Mouse (Mus musculus) erythroblast, embryonic 14.5 days (primary cell): ENCODE measurements around the gene Daam1. TPM values are rescaled to one million over a fixed set of nuclear protein-coding genes. Genes with fewer than 3 reads are reported as not detected.

ENCODE experiments used
- H3K27me3 ChIP-seq: 2 replicates; pipeline ENCODE4 v1.6.1; 2012; ENCODE audit warnings: inconsistent platforms; ENCODE audit not compliant: control insufficient read depth
- H3K36me3 ChIP-seq: 2 replicates; pipeline ENCODE4 v1.6.1; 2012; ENCODE audit warnings: mild to moderate bottlenecking, inconsistent platforms; ENCODE audit not compliant: control insufficient read depth
- H3K4me1 ChIP-seq: 2 replicates; pipeline ENCODE4 v1.6.1; 2012; ENCODE audit warnings: inconsistent platforms; ENCODE audit not compliant: control insufficient read depth
- H3K4me3 ChIP-seq: replicated peaks from 2 replicates; pipeline ENCODE3; 2012; ENCODE audit warnings: moderate library complexity, mild to moderate bottlenecking, inconsistent platforms
- H3K9me3 ChIP-seq: 2 replicates; pipeline ENCODE4 v1.6.1; 2012; ENCODE audit warnings: low read length, inconsistent platforms, mixed read lengths; ENCODE audit not compliant: control insufficient read depth
- GATA1 ChIP-seq: IDR thresholded peaks from 2 replicates; pipeline ENCODE4 v1.6.1; 2012; ENCODE audit warnings: low read length, inconsistent platforms, mixed read lengths
- TAL1 ChIP-seq: IDR thresholded peaks from 3 replicates; pipeline ENCODE4 v1.6.1; 2012; ENCODE audit warnings: low read length, inconsistent platforms, mixed read lengths
- polyA plus RNA-seq: library from polyadenylated mRNA; stranded (reverse); fragments of >175 nt; gene quantifications from 2 replicates; pipeline ENCODE4 v1.2.3, GENCODE M21; 2012

Gene Daam1
- polyA plus RNA-seq, 1 experiment = 2.2 TPM

GRCm38 (mm10) chr12:71972126-71972525 is 141.2 kb downstream of the Daam1 start:
- H3K27me3 ChIP-seq = no peaks in the 10 kb centered on the region
- no peak overlapping the region for H3K4me3 ChIP-seq
- H3K4me1 ChIP-seq = peaks cover 16% of the 10 kb centered on the region
- H3K9me3 ChIP-seq = no peaks in the 10 kb centered on the region
- peaks cover 92% of the 10 kb centered on the region for H3K36me3 ChIP-seq
- no peak for TF ChIP-seq TAL1
- no peak for TF ChIP-seq GATA1

DNA sequence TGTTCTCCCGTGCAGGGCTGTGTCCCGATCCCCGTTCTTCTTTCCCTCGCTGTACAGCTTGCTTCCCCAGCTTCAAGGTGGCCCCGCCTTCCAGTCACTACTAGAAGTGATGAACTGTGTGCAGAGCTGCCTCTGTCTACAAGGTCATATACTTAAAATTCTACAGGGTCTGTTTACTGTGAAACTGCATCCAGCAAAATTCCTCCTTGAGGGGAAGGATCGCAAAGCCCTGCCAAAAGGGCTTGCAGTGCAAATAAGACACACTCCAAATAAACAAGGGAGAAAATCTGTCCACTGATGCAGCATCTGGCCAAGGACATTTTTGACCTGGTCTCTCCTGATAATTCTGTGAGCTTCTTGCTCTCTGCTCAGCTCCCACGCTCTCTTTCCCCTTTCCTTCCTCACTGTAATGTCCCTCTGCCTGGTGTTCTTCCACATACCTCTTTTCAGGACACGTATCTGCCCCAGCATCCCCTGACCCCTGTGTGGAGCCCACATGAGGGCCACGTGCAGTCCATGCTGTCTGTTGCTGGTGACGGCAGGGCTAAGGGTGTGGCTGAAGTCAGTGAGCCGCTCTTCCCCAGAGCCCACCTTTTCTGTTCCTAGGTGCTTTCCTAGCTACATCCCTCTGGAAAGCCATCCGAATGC is 141.9 kb downstream of the Daam1 start:
- TF ChIP-seq GATA1 (no peak), TAL1 (no peak)
- H3K9me3 ChIP-seq = no peaks in the 10 kb centered on the region
- peaks cover 96% of the 10 kb centered on the region for H3K36me3 ChIP-seq
- no peak overlapping the region for H3K4me3 ChIP-seq
- H3K27me3 ChIP-seq = no peaks in the 10 kb centered on the region
- peaks cover 21% of the 10 kb centered on the region for H3K4me1 ChIP-seq

GRCm38 (mm10) chr12:71973577-71973976 is 142.7 kb downstream of the Daam1 start:
- Histone ChIP-seq H3K4me1 (peaks cover 27% of the 10 kb centered on the region), H3K27me3 (no peaks in the 10 kb centered on the region), H3K4me3 (no peak overlapping the region), H3K36me3 (peaks cover 96% of the 10 kb centered on the region), H3K9me3 (no peaks in the 10 kb centered on the region)
- no peak for TF ChIP-seq GATA1
- no peak for TF ChIP-seq TAL1

DNA sequence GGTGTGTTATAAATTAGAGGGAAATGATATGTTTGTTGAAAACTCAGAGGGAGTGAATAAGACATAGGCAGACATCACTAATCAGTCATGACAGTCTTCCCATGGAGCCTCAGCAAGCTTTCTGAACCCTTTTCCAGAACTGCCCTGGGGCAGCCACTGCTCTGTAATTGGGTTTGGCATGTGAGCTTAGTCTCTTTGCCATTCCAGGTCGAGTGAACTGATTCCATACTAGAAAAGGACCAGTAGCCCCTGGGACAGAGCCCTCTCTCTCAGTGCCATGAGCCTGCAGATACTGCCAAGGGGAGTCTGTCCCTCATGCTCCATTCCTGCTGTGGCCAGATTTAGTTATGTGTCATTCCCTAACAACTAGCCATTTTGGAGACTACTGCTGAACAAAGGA is 144.7 kb downstream of the Daam1 start:
- H3K9me3 ChIP-seq = no peaks in the 10 kb centered on the region
- peaks cover 34% of the 10 kb centered on the region for H3K4me1 ChIP-seq
- no peak for TF ChIP-seq TAL1
- no peak for TF ChIP-seq GATA1
- H3K36me3 ChIP-seq = peaks cover 97% of the 10 kb centered on the region
- H3K27me3 ChIP-seq = no peaks in the 10 kb centered on the region
- H3K4me3 ChIP-seq = no peak overlapping the region

GRCm38 (mm10) chr12:71976361-71976960 is 145.6 kb downstream of the Daam1 start:
- H3K4me1 ChIP-seq = peaks cover 25% of the 10 kb centered on the region
- no peaks in the 10 kb centered on the region for H3K27me3 ChIP-seq

DNA sequence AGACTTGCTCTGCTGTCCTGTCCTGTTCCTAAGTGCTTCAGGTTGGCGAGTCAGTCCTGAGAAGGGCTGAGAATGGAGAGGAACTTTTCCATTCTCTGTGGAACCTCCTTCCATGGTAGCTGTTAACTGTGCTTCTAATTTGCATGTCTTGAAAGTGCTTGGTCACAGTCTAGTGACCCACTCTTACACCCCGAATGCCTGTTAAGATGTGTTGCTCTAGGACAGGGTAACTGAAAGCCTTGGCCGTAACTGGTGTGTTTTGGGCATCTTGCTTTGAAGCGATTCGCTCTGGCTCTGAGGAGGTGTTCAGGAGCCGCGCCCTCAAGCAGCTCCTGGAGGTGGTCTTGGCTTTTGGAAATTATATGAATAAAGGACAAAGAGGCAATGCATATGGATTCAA is 146.5 kb downstream of the Daam1 start:
- TF ChIP-seq TAL1 (no peak), GATA1 (no peak)

More at GRCm38 (mm10) chr12:71976361-71976960, 145.6 kb downstream of the Daam1 start:
- no peak for TF ChIP-seq GATA1
- no peak for TF ChIP-seq TAL1
- Histone ChIP-seq H3K36me3 (peaks cover 97% of the 10 kb centered on the region), H3K4me3 (no peak overlapping the region), H3K9me3 (no peaks in the 10 kb centered on the region)

GRCm38 (mm10) chr12:71978513-71979352 is 147.9 kb downstream of the Daam1 start:
- H3K36me3 ChIP-seq = peaks cover 96% of the 10 kb centered on the region
- H3K9me3 ChIP-seq = no peaks in the 10 kb centered on the region
- no peak overlapping the region for H3K4me3 ChIP-seq
- no peaks in the 10 kb centered on the region for H3K27me3 ChIP-seq
- TF ChIP-seq GATA1 (no peak), TAL1 (no peak)
- peaks cover 25% of the 10 kb centered on the region for H3K4me1 ChIP-seq

More for the DNA sequence above, 146.5 kb downstream of the Daam1 start:
- Histone ChIP-seq H3K4me1 (peaks cover 25% of the 10 kb centered on the region), H3K27me3 (no peaks in the 10 kb centered on the region), H3K36me3 (peaks cover 96% of the 10 kb centered on the region), H3K4me3 (no peak overlapping the region), H3K9me3 (no peaks in the 10 kb centered on the region)

GRCm38 (mm10) chr12:71980166-71980565 is 149.3 kb downstream of the Daam1 start:
- peaks cover 25% of the 10 kb centered on the region for H3K4me1 ChIP-seq
- no peak overlapping the region for H3K4me3 ChIP-seq
- no peaks in the 10 kb centered on the region for H3K27me3 ChIP-seq
- no peak for TF ChIP-seq TAL1
- no peak for TF ChIP-seq GATA1
- H3K9me3 ChIP-seq = no peaks in the 10 kb centered on the region
- H3K36me3 ChIP-seq = peaks cover 97% of the 10 kb centered on the region

- H3K4me1 ChIP-seq = peaks cover 25% of the 10 kb centered on the region
- H3K36me3 ChIP-seq = peaks cover 97% of the 10 kb centered on the region
- H3K27me3 ChIP-seq = no peaks in the 10 kb centered on the region
- H3K9me3 ChIP-seq = no peaks in the 10 kb centered on the region
- H3K4me3 ChIP-seq = no peak overlapping the region
- TF ChIP-seq TAL1 = no peak
- TF ChIP-seq GATA1 = no peak
These were observed 149.9 kb downstream of the Daam1 start for GRCm38 (mm10) chr12:71980746-71981145.
